Mouse (Mus musculus) neural tube, embryonic 12.5 days (tissue): ENCODE measurements around the gene Snd1. TPM values are rescaled to one million over a fixed set of nuclear protein-coding genes. Genes with fewer than 3 reads are reported as not detected.

Experiments used
- ATAC-seq: fragments of 200-750 bp; cut with Nextera tagmentation; 2 replicates; pipeline ENCODE4 v1.8.0; 2017; ENCODE audit warnings: low read depth, mild to moderate bottlenecking, moderate TSS enrichment, moderate library complexity; ENCODE audit not compliant: low FRiP score
- H3K27ac ChIP-seq: fragments of 300-500 bp; sonication (generic); 2 replicates; pipeline ENCODE4 v1.5.1; 2016
- H3K27me3 ChIP-seq: fragments of 300-500 bp; sonication (generic); replicated peaks from 2 replicates; pipeline ENCODE4 v1.6.1; 2016; ENCODE audit warnings: mild to moderate bottlenecking
- H3K36me3 ChIP-seq: fragments of 300-500 bp; sonication (generic); 2 replicates; pipeline ENCODE4 v1.6.1; 2016; ENCODE audit warnings: mild to moderate bottlenecking
- H3K4me1 ChIP-seq: fragments of 300-500 bp; sonication (generic); 2 replicates; pipeline ENCODE4 v1.6.1; 2016
- H3K4me2 ChIP-seq: fragments of 300-500 bp; sonication (generic); replicated peaks from 2 replicates; pipeline ENCODE4 v1.6.1; 2016; ENCODE audit warnings: mild to moderate bottlenecking
- H3K4me3 ChIP-seq: fragments of 300-500 bp; sonication (generic); 2 replicates; pipeline ENCODE4 v1.5.1; 2016
- H3K9ac ChIP-seq: fragments of 300-500 bp; sonication (generic); 2 replicates; pipeline ENCODE4 v1.6.1; 2016; ENCODE audit warnings: mild to moderate bottlenecking
- H3K9me3 ChIP-seq: fragments of 300-500 bp; sonication (generic); 2 replicates; pipeline ENCODE4 v1.6.1; 2016; ENCODE audit warnings: mild to moderate bottlenecking
- WGBS: fragments of 180-500 bp; shearing (Covaris S2); methylation state at CpG from one replicate; pipeline ENCODE4 v1.1.7; 2016; 5-methylcytosine and 5-hydroxymethylcytosine counted together
- polyA plus RNA-seq: library from polyadenylated mRNA; unstranded; fragments of >200 nt; fragmentation: Nextera tagmentation; extraction: Ambion mirVana; gene quantifications from 2 replicates; pipeline ENCODE4 v1.2.1, GENCODE M21; 2016

Snd1 gene
- polyA plus RNA-seq, 1 experiment from 2014 or later, result 101 TPM

DNA sequence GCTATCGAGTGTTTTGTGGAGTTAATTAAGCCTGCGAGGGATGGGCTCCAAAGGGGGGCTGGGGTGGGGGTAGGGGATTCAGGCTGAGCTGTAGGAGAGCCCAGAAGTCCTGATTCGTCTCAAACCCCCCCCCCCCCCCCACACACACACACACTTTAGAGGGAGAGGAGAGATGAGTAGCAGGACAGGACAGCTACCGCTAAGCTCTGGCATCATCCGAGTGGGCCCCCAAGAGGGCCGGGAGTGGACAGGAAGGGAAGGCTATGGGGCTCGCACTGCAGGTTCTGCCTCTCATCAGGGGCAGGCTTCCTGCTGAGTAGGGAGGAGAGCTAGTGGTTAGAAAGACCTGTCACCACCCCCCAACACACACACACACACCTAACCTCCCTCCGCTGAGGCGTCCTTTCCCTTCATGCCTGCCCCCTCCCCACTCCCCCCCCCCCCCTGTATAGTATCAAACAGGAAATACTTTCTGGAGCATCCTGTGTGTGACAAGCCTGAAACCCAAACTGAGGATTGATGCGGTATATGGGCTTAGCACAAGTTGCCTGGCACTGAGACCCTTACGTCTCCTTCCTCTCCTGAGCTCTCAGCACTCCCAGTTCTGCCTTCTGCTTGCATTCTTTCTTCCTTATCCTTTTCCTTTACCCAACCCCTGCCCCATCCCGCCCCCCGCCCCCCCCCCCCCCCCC lies 456.8 kb downstream of the Snd1 start:
- Histone ChIP-seq H3K36me3 (no peaks in the 10 kb centered on the region), H3K27ac (no peak overlapping the region), H3K9me3 (no peaks in the 10 kb centered on the region), H3K27me3 (no peaks in the 10 kb centered on the region), H3K4me2 (peak overlapping the region; percentile 58), H3K9ac (0 out of 2 replicates have a peak overlapping the region, but pooled peaks have one; percentile 14), H3K4me1 (peaks cover 20% of the 10 kb centered on the region), H3K4me3 (no peak overlapping the region)
- 3% methylated on average over 10 of the region's 13 CpGs for WGBS
- ATAC-seq, result peak; percentile 61

DNA sequence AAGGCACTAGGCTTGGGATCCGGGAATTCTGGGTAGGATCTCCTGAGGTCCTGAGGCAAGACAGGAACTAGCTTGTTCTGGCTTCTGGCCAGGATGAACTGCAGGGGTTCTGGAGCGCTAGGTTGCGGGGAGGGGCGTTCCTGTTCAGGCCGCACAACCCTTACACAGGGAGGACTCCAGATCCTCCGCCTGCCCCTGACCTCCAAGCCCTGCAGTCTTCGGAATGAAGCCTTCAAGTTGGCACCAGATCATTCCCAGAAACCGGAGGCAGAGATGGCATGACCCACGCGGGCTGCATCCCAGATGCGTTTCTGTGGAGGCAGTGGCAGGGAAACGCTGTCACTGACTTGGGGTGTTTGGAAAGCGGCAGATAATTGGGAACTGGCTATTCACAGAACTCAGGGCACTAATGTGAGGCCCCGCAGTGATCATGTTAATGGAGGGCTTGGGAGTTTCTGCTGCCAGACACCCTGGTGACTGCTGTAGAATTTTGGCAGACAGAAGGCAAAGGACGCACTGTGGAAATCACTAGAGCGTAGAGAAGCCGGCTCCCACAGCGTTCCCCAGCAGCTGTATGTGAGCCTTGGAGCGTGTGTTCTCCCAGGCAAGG lies 457.5 kb downstream of the Snd1 start:
- Histone ChIP-seq H3K9ac (0 out of 2 replicates have a peak overlapping the region, but pooled peaks have one; percentile 14), H3K4me3 (no peak overlapping the region), H3K27ac (peak overlapping the region; percentile 38; the same call in 1 of the 2 replicates), H3K36me3 (no peaks in the 10 kb centered on the region), H3K9me3 (no peaks in the 10 kb centered on the region), H3K4me2 (peak overlapping the region; percentile 58), H3K27me3 (no peaks in the 10 kb centered on the region), H3K4me1 (peaks cover 20% of the 10 kb centered on the region)
- WGBS, result 4% methylated on average over 19 of the region's 19 CpGs
- peak; percentile 83 for ATAC-seq

DNA sequence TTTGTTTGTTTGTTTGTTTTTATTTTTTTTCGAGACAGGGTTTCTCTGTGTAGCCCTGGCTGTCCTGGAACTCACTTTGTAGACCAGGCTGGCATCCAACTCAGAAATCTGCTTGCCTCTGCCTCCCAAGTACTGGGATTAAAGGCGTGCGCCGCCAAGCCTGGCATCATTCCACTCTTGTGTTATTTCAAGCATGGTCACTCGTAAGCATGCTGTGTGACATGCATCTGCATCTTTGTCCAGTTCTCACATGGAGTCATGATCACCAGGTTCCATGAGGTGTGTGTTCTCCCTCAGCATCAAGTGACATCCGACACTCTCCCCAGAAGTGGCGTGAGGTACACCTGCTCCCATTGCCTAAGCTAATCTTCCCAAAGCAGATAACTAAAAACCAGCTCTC lies 460.8 kb downstream of the Snd1 start:
- Histone ChIP-seq H3K27ac (no peak overlapping the region), H3K4me2 (no peak overlapping the region), H3K4me1 (peaks cover 20% of the 10 kb centered on the region), H3K9ac (no peak overlapping the region), H3K4me3 (no peak overlapping the region), H3K9me3 (no peaks in the 10 kb centered on the region), H3K36me3 (no peaks in the 10 kb centered on the region), H3K27me3 (no peaks in the 10 kb centered on the region)
- WGBS, result 92% methylated on average over 7 of the region's 7 CpGs
- no peak for ATAC-seq

DNA sequence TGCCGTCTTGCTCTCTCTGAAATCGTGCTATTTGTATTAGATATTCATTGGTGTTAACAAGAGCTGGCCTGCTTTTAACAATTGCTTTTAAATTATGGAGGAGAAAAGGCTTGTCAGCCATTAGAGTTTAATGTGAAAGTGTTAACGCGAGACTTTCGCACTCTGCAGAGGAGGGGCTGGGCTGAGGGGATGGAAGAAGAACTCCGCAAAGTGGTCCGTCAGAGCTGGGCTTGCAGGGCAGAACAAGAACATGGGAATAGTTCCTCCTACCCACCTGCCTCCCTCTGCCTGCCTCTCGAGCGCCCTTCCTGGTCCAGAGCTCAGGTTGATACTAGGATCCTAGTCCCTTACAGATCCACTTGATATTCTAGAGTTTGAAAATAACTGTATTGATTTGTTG lies 472.3 kb downstream of the Snd1 start:
- Histone ChIP-seq H3K9ac (no peak overlapping the region), H3K4me1 (no peaks in the 10 kb centered on the region), H3K27ac (no peak overlapping the region), H3K9me3 (no peaks in the 10 kb centered on the region), H3K4me3 (no peak overlapping the region), H3K36me3 (no peaks in the 10 kb centered on the region), H3K4me2 (no peak overlapping the region), H3K27me3 (no peaks in the 10 kb centered on the region)
- peak; percentile 55; the same call in 1 of the 2 replicates for ATAC-seq
- WGBS, result 47% methylated on average over 9 of the region's 9 CpGs

GRCm38 (mm10) chr6:28949269-28949668 lies 474.3 kb downstream of the Snd1 start:
- Histone ChIP-seq H3K9me3 (no peaks in the 10 kb centered on the region), H3K9ac (no peak overlapping the region), H3K27ac (no peak overlapping the region), H3K4me2 (no peak overlapping the region), H3K27me3 (no peaks in the 10 kb centered on the region), H3K4me3 (no peak overlapping the region), H3K36me3 (no peaks in the 10 kb centered on the region), H3K4me1 (no peaks in the 10 kb centered on the region)
- WGBS, result 19% methylated on average over 12 of the region's 12 CpGs
- ATAC-seq, result peak; percentile 57

DNA sequence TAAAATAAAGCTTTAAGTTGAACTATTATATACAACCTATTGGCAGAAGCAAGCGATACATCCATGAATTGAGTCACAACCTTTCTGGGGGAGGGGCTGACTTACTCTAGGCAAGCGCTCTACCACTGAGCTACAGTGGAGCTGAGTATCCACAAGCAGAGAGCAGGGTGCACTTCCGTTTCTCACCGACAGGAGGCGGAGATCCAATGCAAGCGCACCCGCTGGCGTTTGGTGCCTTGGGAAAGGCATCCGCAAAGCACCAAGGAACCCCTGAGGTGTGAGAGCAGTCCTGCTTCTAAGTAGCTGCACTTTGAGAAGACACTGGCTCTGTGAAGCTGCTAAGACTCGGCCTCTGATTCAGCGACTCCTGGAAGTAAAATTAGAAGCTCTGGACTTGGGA lies 480.6 kb downstream of the Snd1 start:
- Histone ChIP-seq H3K27ac (no peak overlapping the region), H3K4me2 (no peak overlapping the region), H3K9me3 (no peaks in the 10 kb centered on the region), H3K4me1 (0 out of 2 replicates have a peak, but pooled peaks cover 7% of the 10 kb centered on the region), H3K4me3 (no peak overlapping the region), H3K27me3 (no peaks in the 10 kb centered on the region), H3K9ac (no peak overlapping the region), H3K36me3 (no peaks in the 10 kb centered on the region)
- 0 out of 2 replicates have a peak, but pooled peaks have one; percentile 29 for ATAC-seq
- 22% methylated on average over 11 of the region's 11 CpGs for WGBS

- no peaks in the 10 kb centered on the region for H3K27me3 ChIP-seq
- no peak overlapping the region for H3K9ac ChIP-seq
- no peak overlapping the region for H3K4me2 ChIP-seq
- no peaks in the 10 kb centered on the region for H3K9me3 ChIP-seq
- 60% methylated on average over 10 of the region's 10 CpGs for WGBS
- no peak overlapping the region for H3K4me3 ChIP-seq
- ATAC-seq, result no peak
- H3K36me3 ChIP-seq, result no peaks in the 10 kb centered on the region
- H3K27ac ChIP-seq, result no peak overlapping the region
- 0 out of 2 replicates have a peak, but pooled peaks cover 7% of the 10 kb centered on the region for H3K4me1 ChIP-seq
These were observed 482.5 kb downstream of the Snd1 start for GRCm38 (mm10) chr6:28957486-28957885.

GRCm38 (mm10) chr6:28963178-28963577 lies 488.2 kb downstream of the Snd1 start:
- no peaks in the 10 kb centered on the region for H3K27me3 ChIP-seq
- H3K36me3 ChIP-seq, result no peaks in the 10 kb centered on the region
- 30% methylated on average over 5 of the region's 5 CpGs for WGBS
- peak; percentile 59; the same call in 1 of the 2 replicates for ATAC-seq
- H3K4me1 ChIP-seq, result peaks cover 13% of the 10 kb centered on the region
- no peak overlapping the region for H3K4me2 ChIP-seq
- no peaks in the 10 kb centered on the region for H3K9me3 ChIP-seq
- no peak overlapping the region for H3K4me3 ChIP-seq
- H3K9ac ChIP-seq, result no peak overlapping the region
- no peak overlapping the region for H3K27ac ChIP-seq

DNA sequence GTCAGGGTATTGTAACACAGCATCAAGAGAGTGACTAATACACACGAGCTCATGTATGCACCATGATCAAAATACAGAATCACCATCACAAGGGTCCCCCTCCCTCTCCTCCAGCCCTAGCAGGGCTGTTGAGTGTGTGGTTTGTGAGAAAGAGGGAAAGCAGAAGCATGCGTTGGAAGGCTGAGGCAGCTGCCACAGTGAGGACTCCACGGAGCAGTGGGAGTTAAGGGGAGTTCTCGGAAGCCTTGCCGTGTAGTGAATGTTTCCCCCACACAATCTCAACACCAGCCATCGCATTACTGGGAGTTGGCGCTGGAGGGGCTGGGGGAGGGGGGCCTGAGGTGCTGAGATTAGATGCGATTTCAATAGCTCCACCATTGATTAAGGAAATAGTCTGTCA lies 490.3 kb downstream of the Snd1 start:
- Histone ChIP-seq H3K4me2 (no peak overlapping the region), H3K4me1 (peaks cover 13% of the 10 kb centered on the region), H3K27me3 (no peaks in the 10 kb centered on the region), H3K4me3 (no peak overlapping the region), H3K9me3 (no peaks in the 10 kb centered on the region), H3K27ac (no peak overlapping the region), H3K9ac (no peak overlapping the region), H3K36me3 (no peaks in the 10 kb centered on the region)
- 71% methylated on average over 8 of the region's 8 CpGs for WGBS
- ATAC-seq, result no peak

DNA sequence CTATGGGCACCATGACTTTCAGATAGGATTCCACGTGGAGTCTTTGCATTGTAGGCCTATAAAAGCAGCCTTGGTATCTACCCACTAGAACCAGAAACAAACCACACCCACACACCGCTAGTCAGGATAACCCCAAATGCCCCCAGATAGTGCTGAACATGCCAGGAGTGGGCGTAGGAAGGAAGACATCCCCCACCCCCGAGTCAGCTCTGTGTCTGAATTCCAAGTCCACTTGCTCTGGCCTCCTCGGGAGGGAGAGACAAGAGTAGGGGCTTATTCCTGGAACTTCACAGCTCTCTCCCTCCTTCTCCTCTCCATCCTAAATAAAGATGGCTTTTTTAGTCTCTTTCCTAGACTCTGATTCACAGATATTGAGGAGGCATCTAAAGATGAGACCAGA lies 494.7 kb downstream of the Snd1 start:
- no peak overlapping the region for H3K27ac ChIP-seq
- no peak overlapping the region for H3K9ac ChIP-seq
- H3K4me1 ChIP-seq, result no peaks in the 10 kb centered on the region
- no peak overlapping the region for H3K4me2 ChIP-seq
- no peak overlapping the region for H3K4me3 ChIP-seq
- H3K9me3 ChIP-seq, result no peaks in the 10 kb centered on the region
- no peaks in the 10 kb centered on the region for H3K27me3 ChIP-seq
- ATAC-seq, result no peak
- 64% methylated on average over 5 of the region's 5 CpGs for WGBS
- no peaks in the 10 kb centered on the region for H3K36me3 ChIP-seq

DNA sequence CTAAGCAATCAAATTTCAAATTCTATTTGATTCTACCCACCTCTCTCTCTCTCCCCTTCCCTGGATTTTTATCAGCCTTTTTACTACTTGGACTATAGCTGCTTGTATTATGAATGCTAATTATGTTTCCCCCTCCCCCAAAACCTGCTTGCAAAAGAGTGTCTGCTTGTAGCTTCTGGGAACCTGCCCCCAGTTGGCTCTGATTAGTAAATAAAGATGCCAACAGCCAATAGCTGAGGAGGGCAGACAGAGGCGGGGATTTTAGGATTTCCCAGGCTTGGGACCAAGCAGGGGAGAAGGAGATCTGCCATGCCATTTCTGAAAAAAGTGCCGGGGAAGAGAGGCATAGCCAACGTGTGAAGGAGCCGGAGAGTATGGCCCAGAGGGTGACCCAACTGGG lies 495.8 kb downstream of the Snd1 start:
- Histone ChIP-seq H3K9me3 (no peaks in the 10 kb centered on the region), H3K27ac (no peak overlapping the region), H3K27me3 (no peaks in the 10 kb centered on the region), H3K4me2 (no peak overlapping the region), H3K4me1 (no peaks in the 10 kb centered on the region), H3K4me3 (no peak overlapping the region), H3K9ac (no peak overlapping the region), H3K36me3 (no peaks in the 10 kb centered on the region)
- WGBS, result 57% methylated on average over 4 of the region's 4 CpGs
- no peak for ATAC-seq

GRCm38 (mm10) chr6:28974498-28974897 lies 499.6 kb downstream of the Snd1 start:
- no peak overlapping the region for H3K27ac ChIP-seq
- no peaks in the 10 kb centered on the region for H3K9me3 ChIP-seq
- WGBS, result 90% methylated on average over 3 of the region's 3 CpGs
- H3K4me1 ChIP-seq, result no peaks in the 10 kb centered on the region
- H3K36me3 ChIP-seq, result no peaks in the 10 kb centered on the region
- no peaks in the 10 kb centered on the region; the same call in 1 of the 2 replicates for H3K27me3 ChIP-seq
- no peak for ATAC-seq
- H3K9ac ChIP-seq, result no peak overlapping the region
- H3K4me2 ChIP-seq, result no peak overlapping the region
- H3K4me3 ChIP-seq, result no peak overlapping the region
